Mouse (Mus musculus): ENCODE data around the gene Prkg2. TPM values are rescaled to one million over a fixed set of nuclear protein-coding genes. Genes with fewer than 3 reads are reported as not detected.

Gene Prkg2
- polyA plus RNA-seq, 1 experiment from 2014 or later: 1.1 TPM

DNA sequence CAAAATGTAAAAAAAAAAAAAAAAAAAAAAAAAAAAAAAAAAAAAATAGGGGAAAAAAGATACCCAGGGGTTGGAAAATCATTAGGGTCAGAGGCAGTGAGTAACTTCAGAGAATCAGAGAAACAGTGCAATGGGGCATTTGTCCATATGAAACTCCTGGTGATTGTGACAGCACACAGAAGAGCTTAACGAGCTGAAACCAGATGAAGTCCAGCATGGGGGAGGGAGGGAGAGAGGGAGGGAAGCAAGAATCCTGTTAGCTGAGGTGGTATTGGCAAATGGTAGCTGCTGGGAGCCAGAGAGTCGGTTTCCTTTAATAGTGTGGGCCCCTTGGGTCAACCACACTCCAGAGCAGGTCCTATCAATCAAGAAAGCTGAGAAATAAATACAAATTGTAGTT is 100.5 kb downstream of the Prkg2 start:
- H3K9me3 ChIP-seq (replicated peaks): no peaks in the 10 kb centered on the region
- peak; percentile 63 for DNase-seq (ENCODE audit: low spot score)
- WGBS: 16% methylated on average over 2 of the region's 2 CpGs
- H3K36me3 ChIP-seq: no peaks in the 10 kb centered on the region
- peaks cover 47% of the 10 kb centered on the region for H3K4me1 ChIP-seq
- no peak overlapping the region for H3K27ac ChIP-seq
- no peak overlapping the region for H3K4me3 ChIP-seq
- peaks cover 2% of the 10 kb centered on the region; the same call in 1 of the 2 replicates for H3K27me3 ChIP-seq (ENCODE audit: low read depth, poor library complexity, severe bottlenecking)

DNA sequence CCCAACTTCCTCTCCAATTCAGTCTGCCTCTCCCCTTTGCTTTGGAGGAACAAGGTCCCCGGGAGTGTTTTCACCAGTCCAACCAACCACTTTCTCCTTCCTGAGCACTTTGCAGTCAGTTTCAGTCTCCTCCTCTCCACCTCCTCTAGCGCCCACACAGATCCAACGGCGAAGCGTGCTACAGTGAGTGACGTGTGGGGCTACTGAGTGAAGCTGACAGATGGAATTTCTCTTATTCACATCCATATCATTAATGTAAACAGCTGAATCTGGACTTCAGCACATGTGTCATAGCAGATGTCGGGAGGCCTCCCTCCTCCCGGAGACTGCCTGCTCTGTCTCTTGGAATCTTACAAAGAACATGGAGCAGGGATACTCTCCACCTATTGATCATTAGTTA is 101.2 kb downstream of the Prkg2 start:
- H3K9me3 ChIP-seq (replicated peaks): no peaks in the 10 kb centered on the region
- no peak overlapping the region for H3K4me3 ChIP-seq
- DNase-seq (ENCODE audit: low spot score): peak; percentile 44
- 63% methylated on average over 8 of the region's 8 CpGs for WGBS
- H3K4me1 ChIP-seq: peaks cover 43% of the 10 kb centered on the region
- no peak overlapping the region for H3K27ac ChIP-seq
- no peaks in the 10 kb centered on the region for H3K27me3 ChIP-seq (ENCODE audit: low read depth, poor library complexity, severe bottlenecking)
- no peaks in the 10 kb centered on the region for H3K36me3 ChIP-seq

DNA sequence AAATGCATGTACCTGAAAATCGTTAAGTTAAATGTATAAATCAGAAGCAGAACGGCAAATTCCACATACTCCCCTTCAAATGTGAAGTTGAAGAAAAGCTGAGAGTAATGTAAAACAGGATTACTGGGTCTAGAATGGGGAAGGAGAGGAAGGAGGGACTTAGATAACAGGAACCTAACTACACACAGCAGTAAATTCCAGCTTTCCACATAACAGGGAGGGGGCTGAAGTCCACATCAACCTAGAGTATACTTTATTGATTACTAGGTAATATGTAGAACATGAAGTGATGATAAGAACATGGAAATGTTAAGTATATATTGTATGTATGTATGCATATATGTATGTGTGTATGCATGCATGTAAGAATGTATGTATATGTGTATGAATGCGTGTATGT is 114.2 kb downstream of the Prkg2 start:
- whole genome bisulfite sequencing: 92% methylated on average over 3 of the region's 3 CpGs
- Histone ChIP-seq H3K36me3 (no peaks in the 10 kb centered on the region), H3K9me3 (replicated peaks) (no peaks in the 10 kb centered on the region), H3K4me1 (no peaks in the 10 kb centered on the region), H3K27me3 (ENCODE audit: low read depth, poor library complexity, severe bottlenecking) (no peaks in the 10 kb centered on the region), H3K27ac (no peak overlapping the region), H3K4me3 (no peak overlapping the region)
- no peak for DNase-seq (ENCODE audit: low spot score)

DNA sequence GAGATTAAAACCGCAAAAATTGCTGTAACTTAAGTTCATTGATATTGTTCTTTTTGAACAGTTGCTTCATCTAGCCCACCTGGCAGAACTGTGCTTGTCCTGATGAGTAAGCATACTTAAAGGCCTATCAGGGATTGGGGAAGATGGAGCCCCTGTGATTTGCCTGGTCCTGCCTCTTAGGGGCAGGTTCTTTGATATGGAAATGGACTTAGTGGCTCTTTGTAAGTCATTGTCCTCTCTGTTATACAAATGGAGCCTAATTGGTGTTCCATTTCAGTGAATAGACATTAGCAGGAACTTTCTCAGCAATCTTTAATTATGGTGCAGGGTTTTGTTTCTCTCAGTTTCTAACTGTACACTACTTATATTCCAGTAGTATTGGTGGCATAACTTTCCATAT is 115.5 kb downstream of the Prkg2 start:
- H3K9me3 ChIP-seq (replicated peaks): no peaks in the 10 kb centered on the region
- no peaks in the 10 kb centered on the region for H3K27me3 ChIP-seq (ENCODE audit: low read depth, poor library complexity, severe bottlenecking)
- WGBS: 86% methylated on average over 1 of the region's 1 CpGs
- H3K36me3 ChIP-seq: no peaks in the 10 kb centered on the region
- no peak for DNase-seq (ENCODE audit: low spot score)
- H3K4me3 ChIP-seq: no peak overlapping the region
- H3K27ac ChIP-seq: no peak overlapping the region
- H3K4me1 ChIP-seq: no peaks in the 10 kb centered on the region

DNA sequence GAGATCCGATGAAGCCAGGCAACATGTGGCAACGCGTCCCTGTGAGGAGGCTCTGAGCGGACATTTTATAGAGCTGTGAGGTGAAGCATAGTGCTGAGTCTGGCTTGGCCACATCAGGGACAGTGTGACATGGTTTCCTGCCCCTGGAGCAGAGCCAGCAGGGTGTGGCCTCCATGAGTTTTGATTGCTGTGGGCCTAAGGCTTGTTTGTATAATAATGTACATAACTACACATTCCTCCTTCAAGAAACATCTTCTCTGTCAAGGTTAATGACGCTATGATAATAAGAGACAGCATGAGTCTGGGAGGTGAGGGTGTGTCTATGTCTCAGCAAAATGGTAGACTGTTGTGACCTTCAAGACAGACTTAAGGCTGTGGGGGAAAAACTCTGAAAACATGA is 118.4 kb downstream of the Prkg2 start:
- Histone ChIP-seq H3K36me3 (no peaks in the 10 kb centered on the region), H3K27me3 (ENCODE audit: low read depth, poor library complexity, severe bottlenecking) (no peaks in the 10 kb centered on the region), H3K4me3 (no peak overlapping the region), H3K27ac (no peak overlapping the region), H3K9me3 (replicated peaks) (no peaks in the 10 kb centered on the region), H3K4me1 (no peaks in the 10 kb centered on the region)
- 96% methylated on average over 5 of the region's 5 CpGs for WGBS
- DNase-seq (ENCODE audit: low spot score): no peak

DNA sequence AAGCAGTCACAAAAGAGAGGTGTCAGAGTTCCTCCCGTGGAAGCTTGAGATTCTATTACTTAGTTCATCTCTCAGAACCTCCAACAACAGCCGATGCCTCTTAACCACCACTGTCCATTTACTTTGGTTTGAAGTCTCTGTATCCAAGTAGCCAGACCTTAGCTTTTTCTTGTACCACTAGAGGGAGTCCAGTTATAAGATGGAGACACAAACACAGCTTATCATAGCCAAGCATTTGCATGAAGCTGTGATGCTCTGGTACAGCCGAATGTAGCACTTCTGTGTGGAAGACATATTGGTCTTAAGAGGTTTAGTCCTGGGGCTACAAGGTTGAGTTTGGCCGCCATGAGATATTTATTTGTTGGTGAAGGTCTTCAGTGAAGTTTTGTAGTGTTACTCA is 134.8 kb downstream of the Prkg2 start:
- Histone ChIP-seq H3K27ac (no peak overlapping the region), H3K9me3 (replicated peaks) (no peaks in the 10 kb centered on the region), H3K27me3 (ENCODE audit: low read depth, poor library complexity, severe bottlenecking) (no peaks in the 10 kb centered on the region), H3K4me1 (no peaks in the 10 kb centered on the region), H3K4me3 (no peak overlapping the region), H3K36me3 (no peaks in the 10 kb centered on the region)
- DNase-seq (ENCODE audit: low spot score): no peak
- 74% methylated on average over 4 of the region's 4 CpGs for WGBS

DNA sequence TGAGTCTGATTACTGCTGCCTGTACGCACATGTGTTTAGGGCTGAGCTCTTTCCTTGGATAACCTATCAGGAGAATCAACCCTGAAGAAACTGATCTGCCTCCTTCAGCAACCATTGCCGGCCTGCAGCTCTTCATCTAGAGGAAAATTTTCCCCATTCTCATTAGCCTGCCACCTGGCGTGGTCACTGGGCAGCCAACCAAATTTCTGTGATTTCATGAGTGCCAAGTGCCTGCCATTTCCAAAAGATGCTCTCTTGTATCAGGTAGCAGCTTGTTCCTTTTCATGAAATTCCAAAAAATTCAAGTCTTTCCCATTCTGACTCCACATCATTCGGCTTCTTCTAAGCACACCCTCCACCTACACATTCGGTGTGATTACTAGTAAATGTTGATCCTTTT is 136.2 kb downstream of the Prkg2 start:
- Histone ChIP-seq H3K4me1 (no peaks in the 10 kb centered on the region), H3K36me3 (no peaks in the 10 kb centered on the region), H3K9me3 (replicated peaks) (no peaks in the 10 kb centered on the region), H3K27me3 (ENCODE audit: low read depth, poor library complexity, severe bottlenecking) (no peaks in the 10 kb centered on the region), H3K27ac (no peak overlapping the region), H3K4me3 (no peak overlapping the region)
- DNase-seq (ENCODE audit: low spot score): no peak
- 89% methylated on average over 5 of the region's 5 CpGs for WGBS

DNA sequence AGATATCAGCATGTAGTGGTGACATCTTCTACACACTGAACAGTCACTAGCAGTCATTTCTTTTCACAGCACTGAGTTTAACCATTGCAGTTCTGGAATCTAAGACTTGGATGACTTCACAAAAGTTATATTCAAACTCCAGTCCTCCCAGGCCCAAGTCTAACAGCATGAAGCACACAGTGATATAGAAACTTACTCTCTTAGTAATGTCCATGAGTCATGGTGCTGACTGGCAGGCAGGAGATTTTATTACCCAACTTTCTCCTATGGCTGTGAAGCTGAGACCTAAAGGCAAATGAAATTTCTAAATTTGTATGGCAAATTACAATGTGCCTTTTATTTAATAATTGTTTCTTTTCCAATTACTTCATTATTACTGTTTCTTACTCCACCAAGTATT is 139.2 kb downstream of the Prkg2 start:
- no peaks in the 10 kb centered on the region for H3K9me3 ChIP-seq (replicated peaks)
- no peaks in the 10 kb centered on the region for H3K36me3 ChIP-seq

DNA sequence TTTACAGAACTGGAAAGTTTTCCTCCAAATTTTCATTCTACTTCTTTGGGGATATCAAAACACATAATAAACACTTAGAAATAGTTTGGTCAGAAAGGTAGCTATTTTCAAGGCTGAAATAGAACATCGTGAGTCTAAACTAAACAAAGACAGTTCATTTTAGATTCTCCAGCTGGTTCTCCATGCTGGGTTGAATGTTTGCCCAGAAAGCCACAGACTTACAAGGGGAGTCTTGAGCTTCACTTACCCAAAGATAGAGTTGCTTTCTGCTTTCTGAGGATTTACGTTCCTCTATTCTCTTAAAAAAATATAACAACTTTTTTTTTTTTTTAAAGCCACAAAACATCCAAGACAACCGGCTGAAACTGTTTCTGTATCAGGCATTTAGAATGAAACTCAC is 142.9 kb downstream of the Prkg2 start:
- Histone ChIP-seq H3K4me3 (no peak overlapping the region), H3K27me3 (ENCODE audit: low read depth, poor library complexity, severe bottlenecking) (no peaks in the 10 kb centered on the region), H3K9me3 (replicated peaks) (no peaks in the 10 kb centered on the region), H3K36me3 (no peaks in the 10 kb centered on the region), H3K4me1 (no peaks in the 10 kb centered on the region), H3K27ac (no peak overlapping the region)
- 93% methylated on average over 3 of the region's 3 CpGs for WGBS
- DNase-seq (ENCODE audit: low spot score): no peak

More for the DNA sequence above, 139.2 kb downstream of the Prkg2 start:
- Histone ChIP-seq H3K27me3 (ENCODE audit: low read depth, poor library complexity, severe bottlenecking) (no peaks in the 10 kb centered on the region), H3K4me3 (no peak overlapping the region), H3K4me1 (no peaks in the 10 kb centered on the region), H3K27ac (no peak overlapping the region)
- no peak for DNase-seq (ENCODE audit: low spot score)

DNA sequence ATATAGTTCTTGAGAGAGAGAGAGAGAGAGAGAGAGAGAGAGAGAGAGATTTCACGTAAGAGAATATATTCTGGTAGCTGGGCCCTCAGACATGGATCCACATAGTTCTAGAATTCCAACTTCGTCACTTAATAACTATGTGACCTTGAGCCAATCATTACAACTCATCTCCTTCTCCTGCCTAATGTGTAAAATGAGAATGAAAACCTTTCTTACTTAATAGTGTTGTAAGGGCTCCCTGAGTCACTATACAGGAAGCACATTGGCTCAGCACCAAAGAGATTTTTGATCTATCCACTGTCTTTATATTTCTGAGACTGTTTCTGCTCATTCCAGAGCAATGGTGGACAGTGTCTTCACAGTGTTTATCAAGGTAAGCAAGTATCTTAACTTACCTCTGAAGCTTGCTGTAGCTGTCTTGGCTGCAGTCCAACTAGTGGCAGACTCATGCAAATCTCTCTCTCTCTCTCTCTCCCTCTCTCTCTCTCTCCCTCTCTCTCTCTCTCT is 146.6 kb downstream of the Prkg2 start:
- no peak overlapping the region for H3K4me3 ChIP-seq
- 89% methylated on average over 2 of the region's 2 CpGs for WGBS
- no peak for DNase-seq (ENCODE audit: low spot score)
- no peaks in the 10 kb centered on the region for H3K9me3 ChIP-seq (replicated peaks)
- no peaks in the 10 kb centered on the region for H3K36me3 ChIP-seq
- H3K4me1 ChIP-seq: no peaks in the 10 kb centered on the region
- no peaks in the 10 kb centered on the region for H3K27me3 ChIP-seq (ENCODE audit: low read depth, poor library complexity, severe bottlenecking)
- H3K27ac ChIP-seq: no peak overlapping the region

DNA sequence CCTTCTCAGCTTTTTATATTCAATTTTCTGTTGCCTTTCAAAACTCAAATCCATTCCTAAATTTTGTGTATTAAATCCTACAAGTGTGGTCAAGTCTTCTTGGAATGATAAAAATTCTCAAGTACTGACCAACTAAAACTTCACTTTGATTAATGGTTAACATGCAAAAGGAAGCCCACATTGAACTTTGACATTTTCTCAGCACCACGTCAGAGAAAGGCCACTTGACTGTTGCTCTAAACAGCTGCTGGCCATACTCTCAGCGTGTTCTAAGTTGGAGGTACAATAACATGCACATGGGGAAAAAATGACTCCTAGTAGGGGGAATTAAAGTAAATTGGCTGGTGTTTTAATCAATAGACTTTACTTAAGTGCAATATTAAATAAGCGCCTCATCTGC is 155.1 kb downstream of the Prkg2 start:
- no peak overlapping the region for H3K27ac ChIP-seq
- H3K4me1 ChIP-seq: peaks cover 1% of the 10 kb centered on the region
- H3K36me3 ChIP-seq: no peaks in the 10 kb centered on the region
- no peaks in the 10 kb centered on the region for H3K27me3 ChIP-seq (ENCODE audit: low read depth, poor library complexity, severe bottlenecking)
- no peaks in the 10 kb centered on the region for H3K9me3 ChIP-seq (replicated peaks)
- DNase-seq (ENCODE audit: low spot score): no peak
- H3K4me3 ChIP-seq: no peak overlapping the region
- 63% methylated on average over 3 of the region's 3 CpGs for WGBS

Other genes with a start within 250 kb of the Prkg2 start
- gene Bmp3, start 182.9 kb downstream of the Prkg2 start, polyA plus RNA-seq (2016; fragmentation: Nextera tagmentation; extraction: Ambion mirVana): 0.58 and 0.81 TPM in 2 replicates

Data from limb, embryonic 10.5 days (tissue).